Mouse (Mus musculus): ENCODE results near the gene Lactbl1.

DNA sequence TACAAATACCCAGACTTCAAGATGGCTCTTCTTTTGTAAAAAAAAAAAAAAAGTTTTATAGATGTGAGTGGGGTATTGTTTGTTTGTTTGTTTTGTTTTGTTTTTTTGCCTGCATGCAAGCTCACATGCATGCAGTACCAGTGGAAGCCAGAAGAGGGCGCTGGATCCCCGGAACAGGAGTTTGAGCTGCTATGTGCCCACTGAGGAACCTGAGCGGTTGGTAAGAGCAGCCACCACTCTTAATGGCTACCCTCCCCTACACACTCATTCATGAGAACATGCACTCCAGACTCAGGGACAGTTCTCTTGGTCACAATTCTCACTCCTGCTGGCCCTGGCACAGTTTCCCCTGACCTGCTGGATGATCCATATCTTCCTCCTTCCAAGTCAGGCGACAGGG is 43.6 kb downstream of the Lactbl1 start:
- no peak for TF ChIP-seq GATA1 (IDR thresholded peaks at IDR 0.05; ENCODE audit: borderline replicate concordance, low read length)
- TF ChIP-seq FLI1 (IDR thresholded peaks at IDR 0.05; ENCODE audit: low read length) = no peak

Measured in megakaryocyte, embryonic 14.5 days (primary cell).